Mouse (Mus musculus): ENCODE data around the gene Agr2.

DNA sequence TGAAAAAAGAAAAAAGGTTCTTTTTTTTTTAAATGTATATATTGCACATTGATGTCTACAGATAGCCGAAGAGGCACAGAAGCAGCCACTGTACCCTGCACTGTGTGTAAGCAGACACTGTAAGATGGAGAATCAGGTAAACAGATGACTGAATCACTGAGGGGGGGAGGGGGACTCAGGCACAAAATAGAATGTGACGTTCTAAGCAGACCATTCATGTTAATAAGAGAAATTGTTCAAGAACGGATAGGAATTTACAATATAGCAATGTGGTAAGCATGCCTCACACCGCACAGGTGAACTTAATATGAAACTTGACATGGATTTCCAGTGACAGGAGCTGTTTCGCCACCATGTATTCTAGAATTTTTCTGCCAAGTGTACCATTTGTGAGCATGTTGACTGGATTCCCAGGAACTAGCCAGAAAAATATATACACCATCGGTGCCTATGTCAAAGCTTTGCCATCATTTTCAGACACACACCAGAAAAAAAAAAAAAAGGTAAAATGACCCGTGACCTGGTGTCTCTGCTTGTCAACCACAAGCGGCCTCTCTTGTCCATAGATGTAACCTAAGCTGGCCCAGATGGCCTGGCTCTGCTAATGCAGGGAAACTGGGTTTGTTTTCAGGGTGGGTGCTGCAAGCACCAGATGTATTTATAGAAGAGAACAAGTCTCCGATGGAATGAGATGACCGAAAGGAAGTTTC, 48.0 kb downstream of the Agr2 start:
- no peak for TF ChIP-seq GATA1 (IDR thresholded peaks at IDR 0.05; ENCODE audit: low read length)
- no peak for TF ChIP-seq TAL1 (IDR thresholded peaks at IDR 0.05; ENCODE audit: low read length)

All from erythroblast, embryonic 14.5 days (primary cell).